Mouse (Mus musculus): ENCODE results near the gene Slc25a47.

DNA sequence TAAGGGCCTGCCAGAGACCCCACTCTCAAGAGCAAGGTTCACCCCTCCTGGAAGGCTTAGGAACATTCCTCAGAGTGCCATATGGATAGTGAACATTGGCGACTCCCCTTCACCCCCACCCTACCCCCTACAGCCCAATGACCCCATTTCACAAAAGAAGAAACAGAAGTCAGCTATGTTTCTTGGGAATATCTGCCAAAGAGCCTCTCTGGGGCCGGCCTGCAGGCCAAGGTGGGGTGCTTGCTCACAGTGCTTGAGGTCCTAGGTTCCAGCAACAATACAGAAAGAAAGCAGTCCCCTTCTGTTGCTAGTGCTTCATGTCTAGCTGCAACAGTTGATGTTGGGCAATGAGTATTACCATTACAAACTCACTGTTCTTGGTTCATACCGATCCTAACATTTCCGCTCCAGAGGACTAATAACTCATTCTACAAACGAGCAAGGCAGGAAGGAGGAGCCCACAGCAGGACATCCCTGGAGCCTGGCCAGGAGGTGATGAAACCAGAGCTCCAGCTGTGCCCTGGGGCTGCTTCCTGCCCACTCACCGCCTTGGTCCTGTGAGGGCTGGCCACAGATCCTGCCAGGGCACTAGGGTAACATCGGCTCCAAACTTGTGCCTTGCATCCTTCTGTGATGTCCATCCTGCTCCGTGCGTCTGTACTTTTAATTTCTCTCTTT, 3.7 kb upstream of the Slc25a47 start:
- TF ChIP-seq CTCF (IDR thresholded peaks at IDR 0.05; ENCODE audit: borderline replicate concordance, control insufficient read depth, extremely low read depth, insufficient read depth, low read length, poor library complexity) (no peak), POLR2A (IDR thresholded peaks at IDR 0.05; ENCODE audit: control insufficient read depth, extremely low read depth, insufficient read depth, low read length, poor library complexity) (no peak)

Measured in thymus, adult 2 months (tissue).